Mouse (Mus musculus) adrenal gland (tissue): ENCODE measurements at regions not wholly inside any gene's neighbourhood (a gene's known extent, or its start where the extent isn't known, plus 50 kb on each side); places are given as distances from the start of the nearest gene placed in this dataset.
"Not testable (repeated sequence)": the region's sequence is repeated elsewhere in the genome, so short reads cannot be mapped to it uniquely, and the experiment has no call there.

Source experiments
- intact Hi-C: fragments of 180-260 bp; cut with DNase I; formaldehyde crosslinking; loops from one replicate; pipeline ENCODE4 v1.15.1; 2025

DNA sequence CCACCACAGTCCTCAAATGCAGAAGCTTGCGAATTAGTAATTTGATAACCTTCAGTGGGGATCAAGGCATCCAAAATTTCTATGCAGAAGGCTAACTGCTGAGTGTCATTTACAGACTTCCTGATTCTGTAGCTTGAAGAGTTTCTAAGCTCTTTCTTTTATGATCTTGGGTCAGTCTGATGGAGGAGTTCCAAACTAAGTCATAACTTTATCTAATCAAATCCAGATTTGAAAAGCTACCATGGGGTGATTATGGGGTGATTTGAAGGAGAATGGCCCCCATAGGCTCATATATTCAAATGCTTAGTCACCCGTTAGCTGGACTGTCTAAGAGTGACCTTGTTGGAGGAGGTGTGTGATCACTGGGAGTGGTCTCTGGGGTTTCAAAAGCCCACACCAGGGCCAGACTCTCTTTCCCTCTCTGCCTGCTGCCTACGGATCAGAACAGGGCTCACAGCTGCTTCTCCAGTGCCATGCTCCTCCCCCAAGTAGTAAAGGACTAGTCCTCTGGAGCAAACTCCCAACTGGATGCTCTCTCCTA, 152.0 kb upstream of the Supt20 start:
- intact Hi-C loops, result no loop called here

DNA sequence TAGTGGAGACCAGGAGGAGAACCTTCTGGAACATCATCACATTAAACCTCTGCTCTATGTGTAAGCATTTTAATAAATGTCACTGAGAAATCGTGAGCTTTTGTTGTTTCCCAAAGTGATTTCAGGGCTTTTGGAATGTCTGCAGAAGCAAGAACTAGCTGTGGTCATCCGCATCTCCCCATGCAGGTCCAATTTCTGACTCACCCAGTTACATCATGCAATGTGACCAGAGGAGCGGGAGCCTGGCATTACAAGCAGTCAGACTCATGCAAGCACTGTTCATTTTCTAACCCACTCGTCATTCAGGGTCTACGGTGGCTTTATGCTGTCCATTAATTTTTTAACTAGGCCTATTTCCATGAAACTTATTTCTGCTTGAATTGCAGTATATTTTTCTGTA, 151.2 kb upstream of the Supt20 start:
- intact Hi-C loops, result no loop called here

DNA sequence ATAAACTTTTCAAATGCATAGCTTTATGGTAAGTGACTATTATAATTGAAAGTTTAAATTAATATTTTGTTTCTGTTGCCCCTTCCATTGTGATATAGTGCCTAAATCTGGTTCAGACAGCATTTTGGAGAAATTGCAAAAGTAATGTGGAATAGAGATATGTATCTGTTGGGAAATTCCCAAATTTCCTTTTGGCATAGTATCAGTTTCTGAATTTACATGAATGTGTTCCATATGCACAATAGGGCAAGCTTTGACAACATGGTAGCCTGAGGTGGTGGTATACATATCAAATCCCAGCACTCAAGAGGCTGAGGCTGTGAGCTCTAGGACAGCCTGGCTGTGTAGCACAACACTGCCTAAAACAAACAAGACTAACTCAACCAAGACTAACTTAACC, 147.2 kb upstream of the Supt20 start:
- intact Hi-C loops, result no loop called here

DNA sequence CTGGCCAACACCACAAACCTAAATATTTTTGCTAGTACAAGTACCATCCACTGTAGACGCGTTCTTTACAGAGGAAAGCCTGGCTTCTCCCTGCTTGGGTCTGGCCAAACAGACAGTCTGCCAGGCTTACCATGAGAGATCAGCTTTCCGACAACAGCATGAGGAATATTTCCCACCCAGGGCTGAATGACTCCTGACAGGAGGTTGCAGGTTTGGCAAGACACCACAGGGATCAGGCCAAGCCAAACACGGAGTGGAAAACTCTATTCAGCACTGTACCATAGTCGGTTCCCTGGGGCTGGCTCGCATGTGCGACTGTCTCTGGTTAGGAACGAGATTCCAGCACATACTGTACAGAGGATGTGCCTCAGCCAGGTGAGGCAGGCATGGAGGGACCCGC, 140.7 kb upstream of the Supt20 start:
- intact Hi-C loops, result no loop called here

DNA sequence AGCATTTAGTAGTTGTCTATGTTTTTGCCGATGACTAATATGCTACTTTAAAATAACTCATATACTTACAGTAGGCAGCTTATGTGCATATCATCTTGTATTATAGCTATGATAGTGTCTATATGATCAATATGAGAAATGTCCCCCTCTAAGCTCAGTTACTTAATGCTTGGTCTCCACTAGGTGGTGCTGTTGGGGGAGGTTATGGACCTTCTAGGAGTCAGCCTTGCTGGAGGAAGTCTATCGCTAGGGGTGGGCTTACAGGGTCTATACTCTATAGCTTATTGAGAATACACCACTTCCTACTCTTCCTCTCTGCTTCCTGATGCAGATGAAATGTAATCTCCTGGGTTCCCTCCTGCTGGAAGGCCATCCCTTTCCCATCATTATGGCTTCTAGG, 136.7 kb upstream of the Supt20 start:
- intact Hi-C loops, result no loop called here

DNA sequence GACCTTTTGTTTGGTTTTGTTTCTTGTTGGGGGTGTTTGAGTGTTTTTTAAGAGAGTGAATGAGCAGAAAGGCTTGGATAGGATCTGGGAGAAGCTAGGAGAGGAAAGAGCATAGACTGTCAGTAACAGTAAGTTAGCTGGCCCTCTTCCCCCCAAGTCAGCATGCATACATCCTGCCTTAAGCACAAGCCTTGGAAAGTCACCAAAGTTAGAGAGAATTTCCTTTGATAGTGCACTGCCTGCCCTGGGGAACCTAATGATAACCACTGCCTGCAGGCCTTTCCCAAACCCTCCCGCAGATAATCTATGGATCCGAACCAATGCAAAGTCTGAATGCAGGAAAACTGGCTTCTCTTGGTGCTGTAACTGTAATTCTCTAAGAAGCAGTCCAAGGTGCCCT, 133.6 kb upstream of the Supt20 start:
- intact Hi-C loops, result no loop called here

DNA sequence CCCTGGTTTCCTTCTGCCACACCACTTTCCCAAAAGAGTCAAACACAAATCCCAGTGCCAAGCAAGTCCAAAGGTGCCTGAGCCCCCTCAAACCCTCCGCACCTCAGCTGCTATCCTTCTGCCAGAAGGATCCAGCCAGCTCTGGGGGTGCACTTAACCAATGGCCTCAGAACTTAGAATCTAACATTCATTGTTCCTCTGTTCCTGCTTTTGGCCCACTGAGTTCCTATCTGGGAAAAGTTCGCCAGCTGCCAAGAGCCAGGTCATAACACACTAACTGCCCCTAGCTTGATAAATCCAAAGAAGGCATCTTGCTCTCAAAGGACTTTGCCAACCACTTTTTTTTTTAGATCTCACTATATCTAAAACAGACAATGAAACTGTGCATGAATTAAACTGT, 133.1 kb upstream of the Supt20 start:
- intact Hi-C loops, result no loop called here

DNA sequence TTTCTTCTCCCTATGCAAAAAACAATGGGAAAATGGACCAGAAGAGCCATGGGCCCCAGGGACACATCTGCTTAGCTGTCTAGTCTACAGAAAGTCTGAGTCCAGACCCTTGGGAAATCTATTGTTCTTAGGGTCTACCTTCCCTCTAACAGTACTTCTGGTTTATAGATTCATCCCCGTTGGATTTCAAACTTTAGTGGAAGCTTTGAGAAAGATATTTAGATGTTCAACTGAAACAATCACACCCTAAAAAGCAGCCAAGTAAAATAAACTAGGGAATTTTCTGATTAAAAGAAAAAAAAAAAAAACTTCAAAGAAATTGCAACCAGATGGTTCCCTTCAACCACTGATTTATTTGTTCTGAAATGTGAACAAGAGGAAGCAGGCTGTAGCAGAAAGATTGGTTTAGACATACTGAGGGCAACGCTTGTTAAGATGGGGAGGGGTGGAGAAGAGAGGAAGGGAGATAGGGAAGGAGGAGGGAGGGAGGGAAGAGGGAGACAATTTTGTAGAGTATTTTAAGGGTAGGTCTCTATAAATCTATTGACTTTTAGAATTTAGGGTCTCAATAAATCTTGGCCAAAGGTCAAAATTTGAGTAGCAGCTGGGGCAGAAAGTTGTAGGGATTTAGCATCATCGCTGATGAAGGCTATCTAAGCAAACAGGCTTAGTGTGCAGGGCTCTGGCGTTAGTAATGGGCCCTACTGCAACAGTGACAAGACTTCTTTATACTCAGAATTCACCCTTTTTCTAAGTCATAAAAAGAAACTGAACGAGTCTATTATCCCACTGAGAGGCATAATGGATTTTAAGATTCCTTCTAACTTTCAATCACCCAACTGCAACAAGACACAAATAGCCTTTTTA, 132.3 kb upstream of the Supt20 start:
- intact Hi-C loops, result no loop called here

DNA sequence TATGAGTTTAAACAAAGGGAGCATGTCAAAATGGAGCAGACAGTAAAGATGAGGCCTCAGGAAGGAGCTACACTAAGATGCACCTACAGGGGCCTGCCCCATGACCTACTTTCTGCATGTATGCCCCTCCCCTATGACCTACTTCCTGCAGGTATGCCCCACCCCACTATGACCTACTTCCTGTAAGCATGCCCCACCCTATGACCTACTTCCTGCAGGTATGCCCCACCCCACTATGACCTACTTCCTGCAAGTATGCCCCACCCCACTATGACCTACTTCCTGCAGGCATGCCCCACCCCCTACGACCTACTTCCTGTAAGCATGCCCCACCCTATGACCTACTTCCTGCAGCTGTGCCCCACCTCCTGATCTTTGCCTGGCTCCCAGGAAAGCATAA, 125.3 kb upstream of the Supt20 start:
- intact Hi-C loops, result no loop called here

DNA sequence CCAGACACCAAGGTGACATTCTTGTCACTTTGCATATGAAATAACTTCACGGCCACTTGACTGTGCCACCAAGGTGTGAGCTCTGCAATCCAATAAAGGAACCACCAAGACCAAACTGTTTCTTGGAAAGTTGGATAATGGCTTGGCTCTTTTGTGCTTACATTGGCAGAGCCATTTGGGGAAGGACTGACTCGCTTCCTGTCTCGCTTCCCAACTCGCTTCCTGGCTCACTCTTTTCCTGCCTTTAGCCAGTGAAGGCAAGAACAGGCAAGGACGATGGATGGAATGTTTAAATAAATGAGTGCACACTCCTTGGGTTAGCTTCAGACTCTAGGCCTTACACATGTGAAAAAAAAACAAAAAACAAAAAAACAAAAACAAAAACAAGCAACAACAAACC, 124.5 kb upstream of the Supt20 start:
- intact Hi-C loops, result no loop called here

DNA sequence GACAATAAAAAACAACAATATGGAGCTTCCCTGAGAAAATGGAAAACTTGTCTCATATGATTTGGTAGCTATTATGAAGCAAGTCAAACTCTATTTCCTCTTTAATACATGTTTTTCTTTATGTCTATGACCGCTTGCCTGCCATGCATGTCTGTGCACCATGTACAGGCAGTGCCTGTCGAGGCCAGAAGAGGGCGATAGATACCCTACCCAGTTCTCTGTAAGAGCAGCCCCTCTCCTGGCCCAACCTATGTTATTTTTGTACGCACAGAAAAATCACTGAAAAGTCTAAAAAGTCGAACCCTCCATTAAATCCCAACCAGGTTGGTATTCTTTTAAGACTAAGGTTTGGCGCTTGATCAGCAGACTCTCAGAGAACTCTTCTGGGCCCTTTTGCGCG, 122.1 kb upstream of the Supt20 start:
- intact Hi-C loops, result no loop called here

DNA sequence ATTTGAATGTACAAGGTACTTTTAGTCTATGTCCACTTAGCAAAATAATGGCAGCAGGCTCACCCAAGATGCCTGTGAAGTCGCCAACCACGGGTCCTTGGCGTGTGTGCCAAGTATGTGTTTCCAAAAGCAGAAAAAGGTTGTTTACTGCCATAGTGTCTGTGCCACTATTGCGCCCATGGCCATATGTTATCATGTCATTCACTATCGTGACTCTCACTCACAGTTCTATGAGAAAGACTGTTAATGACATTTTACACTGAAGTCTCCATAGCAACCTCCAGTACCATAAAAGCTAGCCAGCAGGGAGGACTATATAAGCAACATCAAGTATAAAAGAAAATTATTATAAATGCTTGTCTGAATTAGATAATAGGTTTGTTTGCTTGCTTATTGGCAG, 114.8 kb upstream of the Supt20 start:
- intact Hi-C loops, result no loop called here

DNA sequence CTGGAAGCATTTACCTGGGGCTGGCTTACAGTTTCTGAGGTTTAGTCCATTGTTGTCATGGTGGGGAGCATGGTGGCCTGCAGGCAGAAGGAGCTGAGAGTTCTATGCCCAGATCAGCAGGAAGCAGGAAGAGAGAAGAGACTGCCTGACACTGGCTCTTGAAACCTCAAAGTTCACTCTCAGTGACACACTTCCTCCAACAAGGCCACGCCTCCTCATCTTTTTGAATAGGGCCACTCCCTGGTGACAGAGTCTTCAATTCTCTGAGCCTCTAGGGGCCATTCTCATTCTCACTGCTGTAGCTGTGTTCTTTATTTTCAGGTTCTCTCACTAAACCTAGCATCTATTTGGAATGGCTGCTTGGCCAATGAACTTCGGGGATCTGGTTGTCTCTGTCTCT, 113.2 kb upstream of the Supt20 start:
- intact Hi-C loops, result no loop called here

DNA sequence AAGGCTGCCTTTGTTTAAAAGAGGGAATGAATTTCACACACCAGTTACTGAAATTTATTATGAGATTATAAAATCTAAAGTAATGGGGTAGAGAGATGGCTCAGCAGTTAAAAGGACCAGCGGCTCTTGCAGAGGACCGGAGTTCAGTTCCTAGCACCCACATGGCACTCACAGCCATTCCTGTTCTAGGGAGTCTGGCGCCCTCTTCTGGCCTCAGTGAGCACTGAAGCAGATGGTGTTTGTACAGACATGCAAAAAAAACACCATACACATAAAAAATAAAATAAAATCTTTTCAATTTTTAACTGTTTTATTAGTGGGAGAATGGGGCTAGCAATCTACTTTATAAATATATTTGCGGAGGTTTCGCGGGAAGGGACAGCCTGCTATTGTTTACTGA, 112.3 kb upstream of the Supt20 start:
- intact Hi-C loops, result no loop called here

DNA sequence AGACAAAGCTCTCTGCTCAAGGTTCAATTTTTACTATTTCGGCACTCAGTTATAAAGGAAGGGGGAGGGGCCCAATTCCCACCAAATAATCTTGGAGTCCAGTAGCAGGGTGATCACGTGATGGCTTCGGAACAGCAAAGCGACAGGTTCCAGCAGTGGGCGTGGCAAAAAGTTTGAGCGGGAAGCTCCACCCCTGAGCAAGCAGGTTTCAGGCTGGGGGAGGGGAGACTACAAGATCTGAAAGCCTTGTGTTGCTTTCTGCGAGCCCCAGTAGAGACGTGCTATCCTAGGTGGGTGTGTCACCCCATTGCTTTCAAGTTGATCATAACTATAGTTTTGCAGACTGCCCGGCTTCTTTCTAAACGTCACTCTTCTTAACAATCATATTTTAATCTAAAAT, 106.8 kb upstream of the Supt20 start:
- intact Hi-C loops, result not testable (repeated sequence)

DNA sequence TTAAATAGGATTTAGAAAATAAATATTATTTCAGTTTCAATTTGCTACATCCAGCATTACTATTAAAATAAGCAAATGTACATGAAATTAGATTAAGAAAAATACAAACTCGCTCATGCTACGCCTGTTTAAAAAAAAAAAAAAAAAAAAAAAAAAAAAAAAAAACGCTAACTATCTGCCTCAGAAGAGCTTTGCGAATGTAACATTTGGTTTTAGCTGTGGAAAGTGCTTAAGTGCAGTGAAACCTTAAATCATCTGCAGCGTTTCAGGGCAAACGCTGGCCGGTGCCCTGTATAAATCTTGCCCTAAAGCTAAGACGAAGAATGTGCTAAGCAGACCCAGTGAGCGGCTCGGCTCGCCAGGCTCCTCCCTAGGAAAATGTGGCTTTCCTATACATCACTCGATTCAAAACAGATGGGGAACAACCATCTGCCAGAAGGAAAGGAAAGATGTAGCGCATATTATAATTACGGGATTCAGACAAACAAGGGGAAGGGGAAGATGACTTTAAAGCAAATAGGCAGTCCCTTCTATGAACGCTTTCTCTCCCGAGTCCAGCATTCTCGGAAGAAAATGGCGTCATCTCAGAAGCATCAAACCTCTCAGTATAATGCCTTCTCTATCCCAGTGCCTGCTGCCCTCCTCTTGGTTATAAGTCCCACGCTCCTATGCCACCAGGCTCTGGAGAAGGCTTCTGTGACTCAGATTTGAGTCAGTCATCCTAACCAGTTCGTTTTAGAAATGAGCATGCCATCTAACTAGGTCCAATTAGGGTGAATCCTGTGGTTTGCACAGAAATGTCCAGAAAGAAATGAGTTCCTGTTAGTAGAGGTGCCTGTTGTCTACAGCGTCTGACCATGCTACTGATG, 105.2 kb upstream of the Supt20 start:
- intact Hi-C loops, result no loop called here

DNA sequence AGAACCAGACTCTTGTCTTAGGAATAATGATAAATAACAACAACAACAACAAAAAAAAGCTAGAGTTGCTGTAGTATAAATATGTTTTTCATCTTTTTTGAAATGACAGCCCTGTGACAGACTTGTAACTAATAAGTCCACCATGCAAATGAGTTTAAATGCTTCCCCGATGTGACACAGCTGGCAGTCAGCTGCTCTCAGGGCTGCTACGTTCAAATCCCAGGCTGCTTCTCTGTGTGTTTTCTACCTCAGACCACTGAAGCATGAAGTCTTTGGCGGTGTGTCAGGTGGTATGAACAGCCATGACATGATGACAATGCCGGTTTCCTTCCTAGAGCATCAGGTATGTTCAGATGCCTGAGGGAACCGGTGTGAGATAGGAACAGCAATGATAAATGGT, 104.4 kb upstream of the Supt20 start:
- intact Hi-C loops, result no loop called here

DNA sequence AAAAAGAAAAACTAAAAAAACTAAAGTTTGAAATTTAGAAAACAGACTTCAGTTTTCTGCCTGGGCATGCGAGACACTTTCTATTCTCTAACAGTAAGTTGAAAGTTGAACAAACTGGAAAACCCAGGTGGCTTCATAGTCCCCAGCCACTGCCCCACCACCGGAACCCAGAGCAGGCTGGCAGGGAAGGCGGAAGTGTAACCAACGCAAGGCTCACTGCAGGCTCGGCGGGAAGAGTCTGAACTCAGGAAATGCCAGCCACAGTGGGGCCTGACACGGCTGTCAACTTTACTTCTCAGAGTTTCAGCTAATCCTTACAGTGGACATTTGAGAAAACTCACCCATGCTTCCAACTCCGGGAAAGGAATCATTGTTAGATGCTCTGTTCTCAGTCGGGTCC, 102.6 kb upstream of the Supt20 start:
- intact Hi-C loops, result no loop called here

DNA sequence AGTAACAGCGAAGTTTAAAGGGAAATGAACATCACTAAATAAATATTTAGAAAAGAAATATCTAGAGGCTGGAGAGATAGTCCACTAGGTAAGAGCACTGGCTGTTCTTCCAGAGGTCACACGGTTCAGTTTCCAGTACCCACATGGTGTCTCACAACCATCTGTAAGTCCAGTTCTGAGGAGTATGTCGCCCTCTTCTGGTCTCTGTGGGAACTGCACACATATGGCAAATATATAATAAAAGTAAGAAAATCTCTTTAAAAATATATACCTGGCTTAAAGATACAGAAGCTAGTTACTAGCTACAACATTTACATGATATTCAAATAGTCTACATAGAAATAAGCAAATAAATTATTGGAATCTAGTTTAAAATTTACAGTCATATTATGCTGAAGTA, 101.4 kb upstream of the Supt20 start:
- intact Hi-C loops, result no loop called here

DNA sequence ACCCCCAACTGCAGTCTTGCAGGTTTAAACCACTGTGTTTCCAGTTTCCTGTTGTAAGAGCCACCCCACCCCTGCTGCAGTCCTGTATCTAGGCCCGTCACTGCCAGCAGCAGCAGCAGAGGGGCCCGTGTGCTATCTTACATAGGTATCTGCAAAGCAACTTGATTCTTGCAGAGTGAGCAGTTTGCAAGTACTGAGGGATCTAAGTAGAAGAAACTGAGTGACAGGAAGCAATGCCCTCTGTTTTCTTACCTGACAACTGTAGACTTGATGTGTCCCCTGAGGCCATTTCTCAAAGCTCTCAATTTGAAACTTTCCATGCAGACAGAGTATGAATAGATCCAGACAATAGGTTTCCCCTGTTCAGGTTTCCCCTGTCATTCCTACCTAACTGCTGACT, 100.5 kb upstream of the Supt20 start:
- intact Hi-C loops, result no loop called here

DNA sequence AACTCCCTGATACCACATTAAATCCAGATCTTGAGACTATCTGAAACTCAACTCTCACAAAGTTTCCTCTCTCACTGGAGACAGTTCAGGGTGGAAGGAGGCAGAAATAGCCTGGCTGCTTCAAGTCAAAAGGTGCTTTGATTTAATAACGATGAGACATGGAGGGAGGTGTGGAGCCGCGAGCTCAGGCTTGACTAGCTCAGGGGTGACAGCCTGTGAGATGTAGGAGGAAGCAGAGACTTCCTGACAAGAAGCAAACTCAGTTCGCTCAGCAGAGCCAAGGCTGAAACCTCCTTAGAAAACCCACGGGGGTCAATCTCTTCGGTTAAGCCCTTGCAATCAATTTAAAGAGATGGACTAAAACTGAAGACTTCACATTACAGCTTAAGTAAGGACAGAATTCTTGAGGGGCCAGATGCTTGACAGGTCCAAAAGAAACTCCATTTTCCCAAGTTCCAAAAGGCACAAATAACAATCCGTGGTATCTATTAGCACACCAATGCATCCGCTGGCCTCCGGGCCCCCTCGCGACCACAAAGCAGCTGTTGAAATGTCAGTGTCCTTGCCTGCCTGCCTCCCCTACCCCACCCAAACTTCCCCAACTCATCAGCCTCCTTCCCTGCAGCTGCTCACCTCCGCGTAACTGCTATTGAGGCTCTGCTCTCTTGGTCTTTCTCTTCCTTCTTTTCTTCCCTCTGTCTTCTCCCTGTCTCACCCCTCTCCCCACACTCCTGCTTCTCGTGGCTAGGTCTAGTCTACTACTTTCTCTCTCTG, 99.8 kb upstream of the Supt20 start:
- intact Hi-C loops, result no loop called here

DNA sequence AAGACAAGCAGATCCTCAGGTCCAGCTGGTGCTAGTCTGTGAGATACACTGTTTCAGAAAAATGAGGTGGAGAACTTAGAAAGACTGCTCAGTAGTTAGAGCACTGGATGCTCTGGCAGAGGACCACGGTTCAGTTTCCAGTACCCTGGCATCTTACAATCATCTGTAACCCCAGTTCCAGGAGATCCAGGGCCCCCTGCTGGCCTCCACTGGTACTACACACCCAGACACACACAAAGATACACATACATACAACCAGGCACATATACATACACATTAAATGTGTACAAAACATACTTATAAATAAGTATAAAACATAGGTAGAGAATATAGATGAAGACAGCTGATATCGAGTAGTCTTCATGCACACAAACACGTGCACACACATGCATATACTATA, 97.4 kb upstream of the Supt20 start:
- intact Hi-C loops, result no loop called here
